Comparison of ENCODE assay signal across 8 mouse cellular contexts in the genomic region with DNA sequence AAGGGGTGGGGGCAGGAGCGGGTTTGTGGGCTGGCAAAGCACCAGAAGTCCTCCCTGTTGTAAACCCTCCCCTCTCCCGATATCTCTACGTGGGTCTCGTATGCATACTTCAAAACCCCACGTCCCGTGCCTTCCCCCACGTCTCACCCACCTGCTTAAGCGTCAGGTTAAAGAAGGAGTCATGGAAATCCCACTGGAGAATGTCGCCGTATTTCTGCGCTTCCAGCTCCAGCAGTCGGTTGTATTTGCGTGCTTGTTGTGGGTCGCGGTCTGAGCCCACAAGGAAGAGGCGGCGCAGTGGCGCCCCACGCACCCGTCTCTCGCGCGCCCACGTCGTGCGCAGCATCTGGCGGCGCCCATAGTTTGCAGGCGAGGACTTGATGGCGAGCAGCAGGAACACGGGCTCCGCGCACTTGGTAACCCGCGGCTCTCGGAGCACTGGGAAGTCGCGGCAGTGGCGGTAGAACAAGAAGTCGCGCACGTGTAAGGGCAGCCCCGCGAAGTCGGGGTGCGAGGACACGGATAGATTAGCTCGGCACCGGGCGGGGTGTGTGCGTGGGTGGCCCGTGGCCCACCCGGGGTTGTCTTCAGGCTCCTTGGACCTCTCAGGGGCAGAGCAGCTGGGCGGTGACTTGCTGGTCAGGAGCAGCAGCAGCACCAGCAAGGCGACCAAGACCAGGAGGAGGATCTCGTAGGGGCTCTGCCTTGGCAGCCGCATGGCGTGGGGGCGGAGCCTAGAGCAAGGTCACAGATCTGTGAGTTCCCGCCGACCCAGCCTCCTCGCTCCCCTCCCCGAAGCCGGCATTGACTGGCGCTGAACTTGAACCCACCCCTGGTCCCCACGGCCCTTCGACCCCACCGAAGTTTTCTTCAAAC. TPM values are rescaled to one million over a fixed set of nuclear protein-coding genes. Genes with fewer than 3 reads are reported as not detected.
DNase-seq lines count a peak whose midpoint lies in the region; ATAC-seq and TF ChIP-seq lines count a peak whose summit lies in the region.

No protein-coding gene starts in this region.

- H3K4me1 ChIP-seq in heart, embryonic 11.5 days (ENCODE audit: control insufficient read depth, insufficient read depth, low read length) = 0 out of 2 replicates have a peak, but pooled peaks cover 3% of the 10 kb centered on the region
- H3K4me1 ChIP-seq in heart, adult 2 months (ENCODE audit: control insufficient read depth, insufficient read depth, low read length) = no peaks in the 10 kb centered on the region
- H3K4me1 ChIP-seq in forebrain, embryonic 16.5 days (replicated peaks; ENCODE audit: control insufficient read depth, insufficient read depth, low read length) = peaks cover 12% of the 10 kb centered on the region

- no peak for TF ChIP-seq POLR2A in heart, adult 2 months (IDR thresholded peaks at IDR 0.05; ENCODE audit: insufficient read depth, low read depth, low read length)

- H3K27ac ChIP-seq in heart, embryonic 11.5 days (ENCODE audit: low read depth, low read length) = no peak overlapping the region
- H3K27ac ChIP-seq in heart, adult 2 months = no peak overlapping the region
- no peak overlapping the region for H3K27ac ChIP-seq in forebrain, embryonic 16.5 days (ENCODE audit: low read length)

- ATAC-seq in heart, embryonic 11.5 days (replicated peaks; ENCODE audit: insufficient number of reproducible peaks, low FRiP score, low TSS enrichment) = 0 out of 2 replicates have a peak, but pooled peaks have one; percentile 26
- peak; percentile 15 for ATAC-seq in CD4-positive, CD25-positive, alpha-beta regulatory T cell, adult 4 months
- ATAC-seq in forebrain, embryonic 16.5 days = peak; percentile 32; the same call in 1 of the 2 replicates
- 0 out of 2 replicates have a peak, but pooled peaks have one; percentile 13 for ATAC-seq in megakaryocyte-erythroid progenitor cell, adult 5-6 weeks (replicated peaks; ENCODE audit: low FRiP score, low TSS enrichment, poor library complexity, severe bottlenecking)

- no peak overlapping the region for H3K9ac ChIP-seq in heart, embryonic 11.5 days (ENCODE audit: low read depth, low read length)
- H3K9ac ChIP-seq in heart, adult 2 months (ENCODE audit: low read depth, low read length) = no peak overlapping the region
- H3K9ac ChIP-seq in forebrain, embryonic 16.5 days (replicated peaks; ENCODE audit: low read depth, low read length) = no peak overlapping the region

- H3K4me2 ChIP-seq in heart, embryonic 11.5 days = peak overlapping the region; percentile 25
- H3K4me2 ChIP-seq in forebrain, embryonic 16.5 days (ENCODE audit: low read length) = peak overlapping the region; percentile 44

- H3K9me3 ChIP-seq in heart, embryonic 11.5 days (replicated peaks; ENCODE audit: control insufficient read depth, low read length) = no peaks in the 10 kb centered on the region
- H3K9me3 ChIP-seq in forebrain, embryonic 16.5 days (ENCODE audit: control insufficient read depth, low read length) = no peaks in the 10 kb centered on the region

- no peaks in the 10 kb centered on the region for H3K79me2 ChIP-seq in heart, adult 2 months (replicated peaks; ENCODE audit: control insufficient read depth, insufficient read depth, low read length)

- intact Hi-C loops in heart, adult 2 months (cut with DNase I) = no loop called here
- intact Hi-C loops in left cerebral cortex, postnatal 36 days (cut with DNase I) = no loop called here

- WGBS in heart, embryonic 11.5 days (ENCODE audit: insufficient replicate concordance) = 13% methylated on average over 67 of the region's 68 CpGs
- 37% methylated on average over 68 of the region's 68 CpGs for WGBS in heart, adult 2 months
- 8% methylated on average over 68 of the region's 68 CpGs for WGBS in forebrain, embryonic 16.5 days

- TF ChIP-seq CTCF in heart, adult 2 months (IDR thresholded peaks at IDR 0.05) = no peak

- DNase-seq in heart, adult 2 months = no peak
- DNase-seq in left cerebral cortex, postnatal 36 days (ENCODE audit: low spot score in 2 of 2) = no peak
- DNase-seq in cerebellum, postnatal 36 days = no peak
- DNase-seq in kidney, adult 11 months = no peak

- H3K36me3 ChIP-seq in heart, embryonic 11.5 days (ENCODE audit: control insufficient read depth, insufficient read depth, low read length) = no peaks in the 10 kb centered on the region
- no peaks in the 10 kb centered on the region for H3K36me3 ChIP-seq in heart, adult 2 months (ENCODE audit: control insufficient read depth, insufficient read depth, low read length)
- H3K36me3 ChIP-seq in forebrain, embryonic 16.5 days (ENCODE audit: control insufficient read depth, insufficient read depth) = no peaks in the 10 kb centered on the region

- H3K27me3 ChIP-seq in heart, embryonic 11.5 days (ENCODE audit: control insufficient read depth, insufficient read depth, low read length) = peaks cover 73% of the 10 kb centered on the region
- H3K27me3 ChIP-seq in heart, adult 2 months (ENCODE audit: control insufficient read depth, insufficient read depth, low read length) = peaks cover 6% of the 10 kb centered on the region
- H3K27me3 ChIP-seq in forebrain, embryonic 16.5 days (replicated peaks; ENCODE audit: control insufficient read depth, insufficient read depth, low read length) = peaks cover 81% of the 10 kb centered on the region

- TF ChIP-seq EP300 in heart, adult 2 months (IDR thresholded peaks at IDR 0.05; ENCODE audit: insufficient read depth, low read depth, low read length) = no peak

- peak overlapping the region; percentile 8 for H3K4me3 ChIP-seq in heart, embryonic 11.5 days (ENCODE audit: low read depth, low read length)
- no peak overlapping the region for H3K4me3 ChIP-seq in heart, adult 2 months
- H3K4me3 ChIP-seq in forebrain, embryonic 16.5 days (replicated peaks; ENCODE audit: low read length) = peak overlapping the region; percentile 23

RNA-seq across cellular contexts. Expression of a gene that starts 4.4 kb away (rescaled TPM):
- 0.61 and 0.89 TPM in 2 replicates for polyA plus RNA-seq in heart, embryonic 11.5 days (2014; fragmentation: Nextera tagmentation; extraction: Ambion mirVana)
- 1 to 10 TPM; 4.0 to 4.1 TPM for total RNA-seq in heart, adult 2 months (2021)
- polyA plus RNA-seq in heart, adult 2 months (2012; rRNA removed) = 16.3 and 19.3 TPM in 2 replicates
- 10 to 100 TPM; 15.1 to 24.5 TPM for polyA plus RNA-seq in CD4-positive, CD25-positive, alpha-beta regulatory T cell, adult 4 months (2017; shearing (Covaris generic))
- not detected in 2 replicates for polyA plus RNA-seq in forebrain, embryonic 16.5 days (2015; fragmentation: Nextera tagmentation; extraction: Ambion mirVana)
- total RNA-seq in megakaryocyte-erythroid progenitor cell, adult 5-6 weeks (2014; fragmentation: Nextera tagmentation) = 6.4 and 17.6 TPM in 2 replicates
- 0.88 and 4.8 TPM in 2 replicates for total RNA-seq in megakaryocyte-erythroid progenitor cell, adult 5-6 weeks (2017)
- 1 to 10 TPM in 1 of 2 experiments, under 1 TPM in 1; 0.59 to 1.9 TPM for total RNA-seq in left cerebral cortex, postnatal 36 days (2021)

RNA-seq across cellular contexts. Expression of a gene that starts 8.2 kb away (rescaled TPM):
- 1.4 and 1.8 TPM in 2 replicates for polyA plus RNA-seq in heart, embryonic 11.5 days (2014; fragmentation: Nextera tagmentation; extraction: Ambion mirVana)
- total RNA-seq in heart, adult 2 months (2021) = 1 to 10 TPM; 6.1 to 6.4 TPM
- polyA plus RNA-seq in heart, adult 2 months (2012; rRNA removed) = 5.4 and 8.6 TPM in 2 replicates
- polyA plus RNA-seq in CD4-positive, CD25-positive, alpha-beta regulatory T cell, adult 4 months (2017; shearing (Covaris generic)) = 1 to 10 TPM; 3.4 to 6.5 TPM
- 0.58 and 0.68 TPM in 2 replicates for polyA plus RNA-seq in forebrain, embryonic 16.5 days (2015; fragmentation: Nextera tagmentation; extraction: Ambion mirVana)
- 0.42 and 0.79 TPM in 2 replicates for total RNA-seq in megakaryocyte-erythroid progenitor cell, adult 5-6 weeks (2014; fragmentation: Nextera tagmentation)
- total RNA-seq in megakaryocyte-erythroid progenitor cell, adult 5-6 weeks (2017) = 0.30 and 0.99 TPM in 2 replicates
- under 1 TPM; 0.52 to 0.75 TPM for total RNA-seq in left cerebral cortex, postnatal 36 days (2021)

RNA-seq across cellular contexts. Expression of a gene that starts 17.3 kb away (rescaled TPM):
- 4.9 and 5.3 TPM in 2 replicates for polyA plus RNA-seq in heart, embryonic 11.5 days (2014; fragmentation: Nextera tagmentation; extraction: Ambion mirVana)
- 1 to 10 TPM; 8.1 to 8.6 TPM for total RNA-seq in heart, adult 2 months (2021)
- polyA plus RNA-seq in heart, adult 2 months (2012; rRNA removed) = 23.3 and 24.0 TPM in 2 replicates
- polyA plus RNA-seq in CD4-positive, CD25-positive, alpha-beta regulatory T cell, adult 4 months (2017; shearing (Covaris generic)) = 10 to 100 TPM; 21.2 TPM
- 3.4 and 4.1 TPM in 2 replicates for polyA plus RNA-seq in forebrain, embryonic 16.5 days (2015; fragmentation: Nextera tagmentation; extraction: Ambion mirVana)
- total RNA-seq in megakaryocyte-erythroid progenitor cell, adult 5-6 weeks (2014; fragmentation: Nextera tagmentation) = 5.2 and 10.4 TPM in 2 replicates
- total RNA-seq in megakaryocyte-erythroid progenitor cell, adult 5-6 weeks (2017) = 1.8 and 4.5 TPM in 2 replicates
- total RNA-seq in left cerebral cortex, postnatal 36 days (2021) = 1 to 10 TPM; 4.0 to 5.5 TPM

RNA-seq across cellular contexts. Expression of a gene that starts 21.8 kb away (rescaled TPM):
- 0.63 and 0.65 TPM in 2 replicates for polyA plus RNA-seq in heart, embryonic 11.5 days (2014; fragmentation: Nextera tagmentation; extraction: Ambion mirVana)
- total RNA-seq in heart, adult 2 months (2021) = under 1 TPM; 0.61 to 0.86 TPM
- 1.4 and 1.8 TPM in 2 replicates for polyA plus RNA-seq in heart, adult 2 months (2012; rRNA removed)
- polyA plus RNA-seq in CD4-positive, CD25-positive, alpha-beta regulatory T cell, adult 4 months (2017; shearing (Covaris generic)) = under 1 TPM; 0.47 to 0.50 TPM
- 23.1 and 33.6 TPM in 2 replicates for polyA plus RNA-seq in forebrain, embryonic 16.5 days (2015; fragmentation: Nextera tagmentation; extraction: Ambion mirVana)
- 0.26 and 0.64 TPM in 2 replicates for total RNA-seq in megakaryocyte-erythroid progenitor cell, adult 5-6 weeks (2014; fragmentation: Nextera tagmentation)
- 0.27 TPM in 1 of 2 replicates, not detected in the other for total RNA-seq in megakaryocyte-erythroid progenitor cell, adult 5-6 weeks (2017)
- total RNA-seq in left cerebral cortex, postnatal 36 days (2021) = 100 to 1,000 TPM; 278 to 328 TPM

RNA-seq across cellular contexts. Expression of a gene that starts 32.1 kb away (rescaled TPM):
- polyA plus RNA-seq in heart, embryonic 11.5 days (2014; fragmentation: Nextera tagmentation; extraction: Ambion mirVana) = 0.83 and 1.2 TPM in 2 replicates
- total RNA-seq in heart, adult 2 months (2021) = under 1 TPM; 0.23 to 0.64 TPM
- polyA plus RNA-seq in heart, adult 2 months (2012; rRNA removed) = 2.7 and 4.5 TPM in 2 replicates
- 10 to 100 TPM; 40.4 to 46.7 TPM for polyA plus RNA-seq in CD4-positive, CD25-positive, alpha-beta regulatory T cell, adult 4 months (2017; shearing (Covaris generic))
- polyA plus RNA-seq in forebrain, embryonic 16.5 days (2015; fragmentation: Nextera tagmentation; extraction: Ambion mirVana) = 72.4 and 100 TPM in 2 replicates
- 183 and 235 TPM in 2 replicates for total RNA-seq in megakaryocyte-erythroid progenitor cell, adult 5-6 weeks (2014; fragmentation: Nextera tagmentation)
- total RNA-seq in megakaryocyte-erythroid progenitor cell, adult 5-6 weeks (2017) = 68.1 and 88.4 TPM in 2 replicates
- total RNA-seq in left cerebral cortex, postnatal 36 days (2021) = 100 to 1,000 TPM; 156 to 193 TPM
